Mouse (Mus musculus) lung, postnatal 0 days (tissue): ENCODE results near the gene Iqsec1.

Experiments
- CTCF ChIP-seq: IDR thresholded peaks from 2 replicates; pipeline ENCODE4 v1.5.1; 2016; ENCODE audit warnings: antibody characterized with exemption, mild to moderate bottlenecking
- EP300 ChIP-seq: IDR thresholded peaks from 2 replicates; pipeline ENCODE4 v1.6.1; 2016; ENCODE audit warnings: antibody characterized with exemption, mild to moderate bottlenecking, control low read depth

GRCm38 (mm10) chr6:90623456-90623836 lies 365.0 kb downstream of the Iqsec1 start:
- TF ChIP-seq CTCF (no peak), EP300 (no peak)
